Mouse (Mus musculus) embryo, embryonic 11 days (tissue): ENCODE measurements at regions not wholly inside any gene's neighbourhood (a gene's known extent, or its start where the extent isn't known, plus 50 kb on each side); places are given as distances from the start of the nearest gene placed in this dataset.

Experiments
- DNase-seq: peaks from one replicate; pipeline ENCODE4 v3.0.0-alpha.2; 2015

DNA sequence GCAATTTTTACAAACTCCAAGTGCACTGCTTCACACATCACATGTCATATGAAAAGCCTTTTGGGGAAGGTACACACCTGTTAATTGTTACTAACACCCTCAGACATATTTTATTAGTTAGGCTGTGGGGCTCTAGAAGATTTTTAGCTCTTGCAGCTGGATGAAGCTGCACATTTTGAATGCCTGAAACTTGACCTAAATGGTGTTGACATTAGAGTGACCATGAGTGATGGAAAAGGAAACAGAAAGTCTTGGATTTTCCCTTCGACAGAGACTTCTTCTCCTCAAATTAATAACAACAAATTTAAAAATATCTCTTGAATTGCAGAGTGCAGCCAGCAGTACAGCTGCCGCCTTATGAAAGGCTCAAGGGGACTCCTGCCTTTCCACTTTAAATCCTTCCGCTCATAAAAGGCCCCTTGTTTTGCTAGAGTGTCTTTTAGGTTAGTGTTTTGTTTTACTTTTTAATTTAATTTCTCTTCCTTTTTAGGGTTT lies 259.7 kb downstream of the Trim52 start:
- peak; percentile 29 for DNase-seq

DNA sequence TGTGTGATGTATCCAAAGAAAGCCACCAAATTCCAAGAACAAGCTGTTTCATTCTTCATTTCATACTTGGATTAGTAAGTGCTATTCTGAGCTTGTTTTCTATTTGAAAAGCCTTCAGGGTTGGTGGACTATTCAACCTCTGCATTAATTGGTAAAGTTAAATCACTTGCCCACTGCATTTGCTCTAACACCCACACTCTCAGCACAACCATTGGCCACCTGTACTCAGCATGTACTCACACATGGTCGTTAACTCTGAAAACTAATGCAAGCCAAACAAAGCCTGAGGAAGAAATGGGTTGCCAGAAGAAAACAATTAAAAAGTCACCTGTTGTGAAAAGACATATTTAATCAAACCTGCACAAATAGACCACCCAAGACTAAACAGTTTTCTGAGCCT lies 267.5 kb downstream of the Trim52 start:
- DNase-seq = no peak

DNA sequence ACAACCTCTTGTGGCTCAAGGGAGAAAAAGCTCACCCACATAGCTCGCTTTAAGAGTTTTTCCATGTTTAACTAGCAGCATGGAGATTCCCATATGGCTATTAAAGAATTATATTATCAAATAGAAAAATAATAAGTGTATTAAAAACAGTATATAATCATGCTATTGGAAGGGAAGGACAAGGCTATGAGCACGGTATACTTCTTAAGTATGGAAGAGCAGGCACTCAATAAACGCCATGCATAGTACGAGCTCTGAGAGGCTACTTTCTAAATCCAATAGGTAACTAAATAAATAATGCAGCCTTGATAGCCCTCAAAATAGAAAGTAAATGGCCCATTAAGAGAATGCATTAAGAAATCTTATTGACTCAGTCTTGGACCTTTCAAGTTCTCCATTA lies 273.6 kb downstream of the Trim52 start:
- no peak for DNase-seq

DNA sequence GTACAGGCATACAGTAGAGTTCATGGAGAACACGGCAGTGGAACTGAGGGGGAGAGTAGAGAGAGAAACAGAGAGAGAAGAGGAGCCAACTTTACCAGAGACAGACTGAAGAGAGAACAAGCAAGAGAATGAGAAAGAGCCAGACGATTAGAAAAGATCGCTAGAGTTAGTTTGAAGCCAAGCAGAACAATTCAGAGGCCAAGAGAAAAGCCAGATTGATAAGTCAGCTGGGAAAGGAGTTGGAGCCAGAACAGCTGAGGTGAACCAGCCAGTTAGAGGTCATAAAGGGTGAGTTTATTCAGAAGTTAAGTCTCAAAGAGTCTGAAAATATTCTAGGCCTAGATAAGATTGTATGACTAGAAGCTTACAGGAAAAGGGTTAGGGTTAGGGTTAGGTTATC lies 281.7 kb downstream of the Trim52 start:
- no peak for DNase-seq

DNA sequence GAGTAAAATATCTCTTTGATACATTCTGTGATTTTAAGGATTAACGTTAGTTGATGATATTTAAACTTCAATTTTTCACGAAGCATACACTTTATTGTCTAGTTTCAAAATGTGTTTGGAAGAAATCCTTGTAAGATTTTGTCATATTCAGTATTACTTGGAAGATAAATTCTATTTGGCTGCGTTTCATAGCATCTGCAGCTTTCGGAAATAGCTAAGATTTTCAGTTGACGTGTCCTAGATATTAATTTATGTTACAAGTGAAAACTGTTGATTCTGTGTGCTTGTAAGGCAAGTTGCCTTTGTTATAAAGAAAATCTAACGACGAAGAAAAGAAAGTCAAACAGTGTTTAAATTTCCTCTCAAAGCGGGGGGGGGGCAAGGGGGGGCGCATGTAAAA lies 284.5 kb downstream of the Trim52 start:
- DNase-seq = no peak

DNA sequence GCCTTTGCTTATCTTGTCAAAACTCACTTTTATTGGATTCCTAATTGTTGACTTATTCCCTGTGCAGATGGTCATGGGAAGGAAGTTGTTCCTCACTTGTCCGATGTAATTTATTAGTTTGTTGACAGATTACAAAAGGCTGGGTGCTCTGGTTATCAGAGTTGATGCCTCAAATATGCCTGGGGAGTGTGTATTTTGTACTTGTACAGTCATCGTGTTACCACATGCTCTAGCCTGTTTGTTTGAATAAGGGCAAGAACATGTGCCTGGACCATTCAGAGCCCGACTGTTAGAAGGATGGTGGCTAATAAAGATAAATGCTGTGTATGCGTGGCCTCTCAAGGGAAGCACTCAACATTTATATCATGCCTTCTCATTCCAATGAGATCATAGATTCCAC lies 288.0 kb downstream of the Trim52 start:
- DNase-seq = peak; percentile 5

DNA sequence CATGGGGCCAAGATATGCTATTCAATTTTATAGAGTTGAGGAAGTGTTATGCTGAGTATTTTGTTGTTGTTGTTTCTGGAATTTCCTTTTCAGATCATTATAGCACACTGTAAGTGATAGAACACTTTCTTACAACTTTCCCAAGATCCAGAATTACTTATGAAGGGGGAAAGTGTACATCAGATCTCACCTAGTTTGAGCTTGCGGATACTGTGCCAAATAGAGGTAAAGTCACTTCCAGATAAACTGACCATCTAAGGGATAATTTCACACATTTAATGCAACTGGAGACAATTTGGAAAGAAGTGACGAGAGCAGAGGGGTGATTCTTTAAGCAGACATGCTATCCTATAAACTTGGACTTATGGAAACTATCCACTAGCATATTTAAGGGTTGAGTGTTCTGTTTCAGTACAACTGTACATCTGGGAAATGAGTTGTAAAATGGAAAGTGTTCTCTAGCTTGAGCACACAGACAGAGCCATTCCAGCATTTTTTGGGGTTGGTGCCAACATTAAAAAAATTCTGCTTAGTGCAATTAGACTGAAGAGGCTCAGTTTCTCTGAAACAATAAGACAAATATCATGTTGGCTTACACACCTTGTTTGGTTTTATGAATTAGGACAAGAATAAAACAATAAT lies 307.0 kb downstream of the Trim52 start:
- DNase-seq = no peak

DNA sequence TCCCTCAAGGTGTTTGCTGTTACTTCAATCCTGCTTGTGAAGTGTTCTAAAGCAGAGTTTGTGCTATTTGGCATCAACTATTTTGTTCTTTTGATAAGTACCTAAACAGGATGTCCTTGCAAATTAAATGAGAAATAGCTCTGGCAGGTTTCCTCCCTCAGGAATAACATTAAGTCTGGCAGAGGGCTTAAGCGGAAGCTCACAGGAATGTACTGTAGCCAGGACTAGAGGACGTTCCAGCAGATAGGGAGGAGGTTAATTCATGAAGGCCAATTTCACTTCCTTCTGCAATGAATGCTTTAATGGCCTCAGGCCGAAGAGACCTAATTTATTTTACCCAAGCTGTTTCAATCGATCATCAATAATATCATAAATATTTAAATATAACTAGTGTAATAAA lies 318.7 kb downstream of the Trim52 start:
- DNase-seq = no peak

DNA sequence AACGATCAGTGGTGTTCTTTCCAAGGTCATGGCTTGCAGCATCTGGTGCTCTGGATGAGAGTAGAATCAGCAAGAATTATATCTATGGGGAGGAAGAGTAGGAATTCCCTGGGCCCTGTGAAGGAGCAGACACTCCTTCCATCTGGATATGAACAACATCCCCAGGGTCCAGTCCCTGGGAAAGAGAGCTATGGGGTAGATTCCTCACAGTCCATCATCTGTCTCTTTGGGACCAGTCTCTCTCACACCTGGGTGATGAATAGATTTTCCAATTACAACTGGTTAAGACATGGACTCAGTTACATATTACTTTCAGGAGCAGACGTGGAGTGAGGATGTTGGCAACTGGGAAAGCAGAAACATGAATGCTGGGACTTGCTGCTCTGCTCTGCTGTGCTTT lies 322.6 kb downstream of the Trim52 start:
- no peak for DNase-seq

DNA sequence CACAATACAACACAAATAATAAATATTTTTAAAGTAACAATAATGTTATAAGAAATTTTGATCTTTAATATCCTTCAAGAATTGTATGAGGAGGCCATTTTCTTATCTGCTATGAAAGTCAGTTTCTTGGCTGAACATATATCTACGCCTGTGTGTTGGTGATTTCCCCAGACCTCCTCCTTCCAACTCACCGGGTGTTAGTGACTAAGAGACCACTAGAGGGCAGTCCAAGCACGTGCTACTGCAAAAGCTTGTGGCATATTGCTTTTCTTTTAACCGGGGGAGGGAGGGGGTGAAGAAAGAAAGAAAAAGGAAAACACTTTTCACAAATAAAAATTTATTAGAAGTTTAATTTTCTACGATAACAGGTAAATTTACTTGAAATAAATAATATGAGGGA lies 333.3 kb downstream of the Trim52 start:
- peak; percentile 82 for DNase-seq

DNA sequence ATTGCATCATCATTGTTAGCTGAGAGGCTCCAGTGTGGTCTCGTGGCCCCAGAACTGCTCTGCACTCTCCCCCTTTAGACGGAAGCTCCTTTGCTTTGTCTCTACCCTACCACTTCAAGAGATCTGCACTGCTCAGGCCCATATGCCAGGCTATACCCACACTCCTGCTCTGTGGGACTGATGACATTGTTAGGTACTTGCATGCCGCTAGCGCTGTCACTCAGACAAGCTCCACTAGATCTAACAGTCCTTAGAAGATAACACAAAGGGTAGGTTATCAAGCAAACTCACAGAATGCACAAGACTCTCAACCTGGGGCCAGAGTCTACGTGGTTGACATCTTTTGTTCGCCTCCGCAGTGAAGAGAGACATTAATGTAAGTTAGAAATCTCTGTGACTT lies 383.1 kb downstream of the Trim52 start:
- DNase-seq = no peak

DNA sequence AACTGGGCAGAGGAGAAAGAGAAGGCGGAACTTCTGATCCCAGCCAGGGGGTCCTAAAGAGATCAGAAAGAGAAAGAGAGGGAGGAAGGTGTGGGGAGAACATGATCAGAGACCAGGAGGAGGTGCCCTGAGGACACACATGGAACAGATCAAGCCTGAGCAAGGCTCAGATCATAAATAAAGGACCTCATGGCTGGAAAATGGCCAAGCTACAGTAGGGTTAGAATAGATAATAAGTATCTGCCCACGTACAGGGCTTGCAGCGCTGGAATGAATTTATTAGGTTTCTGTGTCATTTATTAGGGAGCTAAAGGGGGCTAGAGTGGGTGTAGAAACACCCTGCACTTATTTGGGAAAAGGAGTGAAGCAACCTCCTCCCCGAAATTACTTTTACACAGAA lies 385.4 kb downstream of the Trim52 start:
- DNase-seq = no peak

DNA sequence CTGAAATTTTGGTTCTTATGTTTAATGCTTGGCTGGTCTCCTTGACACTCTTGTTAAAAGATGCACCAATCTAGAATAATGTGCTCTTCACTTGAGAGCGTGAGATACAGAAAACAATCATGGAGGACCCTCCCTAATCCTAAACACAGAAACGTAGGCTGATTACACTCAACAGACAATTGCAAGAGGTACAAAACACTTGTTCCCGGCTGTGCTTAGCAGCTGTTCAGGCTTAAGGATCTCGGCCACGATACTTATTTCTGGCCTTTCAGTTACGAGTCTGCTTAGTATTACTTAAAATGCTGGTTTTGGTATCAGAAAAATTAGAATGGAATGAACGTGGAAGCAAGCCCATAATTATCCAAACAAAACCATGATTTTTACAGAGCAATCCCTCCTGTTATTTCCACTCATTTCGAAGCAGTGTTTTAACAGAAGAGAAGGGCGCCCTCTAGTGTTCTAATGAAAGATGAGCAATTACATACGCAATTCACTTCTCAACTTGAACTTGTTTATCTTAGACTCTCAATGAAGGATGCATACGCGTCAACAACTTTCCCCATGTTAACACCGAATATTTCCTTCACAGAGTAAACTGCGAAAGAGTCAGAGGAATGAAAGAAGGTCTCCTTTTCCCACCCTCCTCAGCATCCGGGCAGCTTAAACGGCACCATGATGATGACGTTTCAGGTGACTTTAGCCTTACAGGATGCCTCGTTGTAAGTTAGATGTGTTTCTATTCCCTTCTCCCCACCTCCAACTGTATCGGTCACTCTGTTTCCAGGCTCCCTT lies 394.5 kb downstream of the Trim52 start:
- peak; percentile 80 for DNase-seq

DNA sequence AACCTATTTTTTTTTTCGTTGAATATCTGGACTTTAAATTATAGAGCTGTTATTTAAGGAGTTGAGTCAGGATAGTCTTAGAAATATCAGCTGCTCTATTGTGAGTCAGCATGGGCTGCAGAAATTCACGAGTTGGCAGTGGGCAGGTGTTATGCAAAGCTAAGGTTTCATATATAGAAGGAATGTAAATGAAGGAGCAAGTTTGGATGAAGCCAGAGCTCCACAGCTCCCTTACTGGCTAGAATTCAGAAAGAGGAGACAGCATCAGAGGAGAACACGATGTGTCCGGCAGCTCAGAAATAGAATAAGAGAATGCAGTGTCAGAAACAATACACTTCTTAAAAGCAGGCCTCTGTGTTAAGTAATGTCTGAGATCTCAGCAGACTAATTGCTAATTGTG lies 400.9 kb downstream of the Trim52 start:
- DNase-seq = no peak

DNA sequence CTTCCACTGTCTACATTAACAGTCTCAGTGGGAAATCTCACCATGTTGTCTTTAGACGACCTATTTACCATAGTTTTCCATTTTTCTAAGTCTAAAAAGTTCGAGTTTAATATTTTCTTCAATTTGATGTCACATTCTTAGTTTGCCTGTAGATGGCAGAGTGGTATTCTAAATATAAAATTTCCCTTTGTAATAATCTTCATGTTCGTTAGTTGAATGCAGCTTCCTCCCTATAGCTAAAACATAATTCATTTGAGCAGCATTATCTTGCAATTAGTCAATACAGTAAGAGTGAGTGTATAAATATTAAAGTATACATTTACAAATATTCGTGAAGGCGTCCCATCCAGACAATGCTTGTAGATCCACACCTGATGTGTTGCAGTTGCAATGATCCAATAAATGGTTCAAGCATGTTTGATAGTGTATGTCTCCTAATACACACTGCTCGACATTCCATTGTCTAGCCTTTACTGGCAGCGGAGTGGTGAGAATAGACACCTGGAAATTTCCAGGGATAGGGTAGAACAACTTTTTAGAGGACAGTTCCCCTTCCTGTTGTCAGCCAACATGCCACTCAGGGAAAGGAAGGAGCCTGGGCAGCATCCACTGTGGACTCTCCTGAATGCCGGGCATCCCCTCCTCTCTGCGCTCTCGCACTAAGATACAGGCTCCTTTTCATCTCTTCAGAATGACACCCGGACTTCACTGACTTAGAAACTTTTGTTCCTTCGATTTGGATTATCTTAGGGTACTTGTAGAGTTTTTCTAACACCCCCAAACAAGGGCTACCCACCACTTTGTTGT lies 412.8 kb downstream of the Trim52 start:
- DNase-seq = no peak

DNA sequence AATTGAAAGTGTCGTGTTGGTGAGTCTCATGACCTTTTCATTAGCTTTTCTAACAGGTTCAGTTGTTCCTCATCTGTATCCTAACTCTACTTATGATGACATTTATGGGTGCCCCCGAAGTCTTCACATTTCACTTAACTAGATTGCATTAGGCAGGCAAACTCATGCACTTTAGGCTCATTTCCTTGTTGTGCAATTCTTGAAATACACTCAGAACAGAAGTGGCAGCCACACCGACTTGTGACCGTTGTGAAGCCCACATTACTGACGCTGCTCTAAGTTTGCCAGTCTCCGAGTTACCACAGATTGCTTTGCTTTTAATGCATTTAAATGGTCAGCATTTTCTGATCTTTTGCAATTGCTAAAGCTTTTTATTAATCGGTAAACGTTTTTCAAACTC lies 414.8 kb downstream of the Trim52 start:
- peak; percentile 3 for DNase-seq

DNA sequence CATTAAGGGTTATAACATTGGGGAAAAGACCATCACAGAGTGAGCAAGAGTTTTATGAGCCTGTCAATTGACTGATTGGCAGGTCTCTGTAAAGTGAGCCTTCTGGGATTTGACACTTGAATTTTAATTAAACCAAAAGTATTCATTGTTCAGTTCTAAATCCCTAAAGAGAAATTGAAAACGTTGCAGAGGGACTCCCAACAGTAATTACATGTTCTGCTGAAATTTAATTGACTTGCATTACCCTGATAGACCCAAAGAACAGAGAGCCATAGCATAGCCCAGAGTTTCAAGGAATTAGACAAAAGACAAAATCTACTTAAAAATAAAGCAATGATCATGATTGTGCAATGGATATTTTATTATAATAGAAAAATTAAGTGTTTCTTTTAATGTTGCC lies 444.2 kb downstream of the Trim52 start:
- DNase-seq = no peak

DNA sequence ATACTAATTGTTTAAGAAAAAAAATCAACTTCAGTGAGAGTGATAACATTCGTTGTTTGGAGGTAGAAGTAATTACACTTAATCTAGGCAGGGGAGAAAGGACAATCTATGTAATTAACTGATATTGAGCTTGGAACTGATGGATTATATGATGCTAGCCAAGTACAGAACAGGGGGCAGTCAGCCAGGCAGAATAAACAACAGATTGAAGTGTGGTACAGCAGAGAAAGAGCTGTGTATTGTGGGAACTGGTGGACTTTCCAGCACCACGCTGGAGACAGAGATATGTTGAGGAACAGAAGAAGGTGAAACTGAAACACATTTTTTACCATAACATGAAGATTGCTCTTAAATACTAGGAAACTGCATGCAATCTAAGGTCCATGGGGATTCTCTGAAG lies 473.3 kb downstream of the Trim52 start:
- DNase-seq = no peak

DNA sequence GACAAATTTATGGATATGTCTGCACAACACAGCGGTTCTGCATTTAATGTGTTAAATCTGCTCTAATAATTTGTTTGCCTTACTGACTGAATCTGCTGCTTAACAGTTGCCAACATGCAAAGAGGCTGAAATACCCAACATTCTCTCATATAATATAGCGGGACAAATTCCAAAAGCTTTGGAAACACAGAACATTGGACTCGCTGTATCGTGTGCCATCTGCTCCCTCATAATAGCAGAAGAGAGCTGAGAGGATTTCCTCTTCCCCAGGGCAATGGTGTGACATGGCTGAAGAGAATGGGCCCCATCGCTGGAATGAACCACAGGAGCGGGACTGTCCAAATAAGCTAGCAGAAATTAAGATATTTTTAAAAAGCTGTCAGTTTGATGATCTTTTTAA lies 475.9 kb downstream of the Trim52 start:
- DNase-seq = no peak

DNA sequence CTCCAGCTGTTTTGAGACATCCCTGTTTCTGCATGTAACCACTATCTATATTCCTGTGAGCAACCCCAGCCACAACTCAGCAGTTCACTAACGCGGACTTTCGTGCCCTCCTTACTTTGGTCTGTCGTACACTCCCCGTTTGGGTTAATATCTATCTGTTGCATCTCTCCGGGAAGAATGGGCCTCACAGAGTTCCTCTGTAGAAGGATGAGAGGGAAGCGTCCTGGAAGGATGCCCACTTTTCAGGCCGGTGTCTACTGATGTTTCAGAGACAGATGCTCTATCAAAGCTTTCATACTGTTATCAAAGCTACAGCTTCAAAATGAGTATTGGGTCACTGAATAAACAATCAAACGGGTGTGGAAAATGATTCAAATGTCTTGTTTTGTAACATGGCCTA lies 487.4 kb downstream of the Trim52 start:
- DNase-seq = no peak

DNA sequence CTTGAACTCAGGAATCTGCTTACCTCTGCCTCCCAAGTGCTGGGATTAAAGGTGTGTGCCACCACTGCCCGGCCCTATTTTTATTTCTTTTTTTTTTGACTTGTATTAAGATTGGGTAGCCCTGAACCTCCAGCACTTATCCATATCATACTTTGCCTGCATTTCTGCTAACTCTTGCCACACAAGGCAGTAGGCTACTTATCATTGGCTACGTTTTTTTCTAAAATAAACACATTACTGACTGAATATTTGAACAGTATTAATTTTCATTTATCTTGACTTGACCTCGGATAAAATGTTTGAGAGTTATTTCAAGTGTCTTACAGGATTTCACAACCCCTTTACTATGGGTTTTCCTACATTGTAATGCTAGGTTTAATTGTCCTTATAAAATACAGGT lies 488.0 kb downstream of the Trim52 start:
- no peak for DNase-seq

DNA sequence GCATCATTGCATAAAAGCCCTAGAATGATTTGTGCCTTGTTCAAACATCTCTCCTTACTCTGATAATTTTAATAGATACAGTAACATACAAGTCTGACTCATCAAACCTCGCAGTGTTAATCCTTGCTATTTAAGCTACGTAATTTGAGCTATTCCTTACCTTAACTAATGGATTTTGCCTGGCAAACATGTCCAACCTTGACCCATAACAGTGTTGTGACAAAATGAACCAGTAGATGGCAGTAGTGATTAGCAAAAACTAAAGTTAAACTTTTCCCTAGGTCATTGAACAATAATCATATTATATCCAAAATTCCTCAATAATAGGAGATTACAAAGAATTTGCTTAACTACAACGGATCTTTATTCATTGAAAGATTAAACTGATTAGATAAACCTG lies 501.0 kb downstream of the Trim52 start:
- DNase-seq = peak; percentile 60

DNA sequence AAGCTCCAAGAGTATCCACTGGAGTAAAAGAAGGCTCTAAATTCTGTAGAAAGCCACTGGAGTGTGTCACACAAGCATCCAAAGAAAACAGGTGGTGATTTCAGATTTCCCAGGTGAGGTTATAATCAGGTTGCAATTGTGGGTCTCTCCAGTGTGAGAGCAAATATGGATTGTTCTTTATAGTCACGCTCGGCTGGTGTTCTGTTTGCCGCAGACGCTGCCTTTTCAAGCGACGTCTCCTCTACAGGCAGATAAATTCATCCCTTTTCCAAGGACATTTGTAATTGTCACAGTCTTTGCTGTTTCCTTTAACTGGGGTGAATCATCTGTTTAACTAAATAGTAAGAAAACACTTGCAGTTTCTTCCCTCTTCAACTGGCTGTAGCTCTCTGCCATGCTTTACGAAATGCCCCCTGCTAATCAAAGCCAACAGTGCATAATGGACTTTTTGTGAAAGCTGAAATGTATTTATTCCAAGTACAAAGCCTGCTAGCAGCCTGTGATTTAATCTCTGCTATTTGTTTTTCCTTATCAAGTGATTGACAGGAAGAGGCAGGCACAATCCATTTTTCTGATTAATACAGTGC lies 502.4 kb downstream of the Trim52 start:
- peak; percentile 14 for DNase-seq
